Mouse (Mus musculus) embryonic fibroblast, embryonic 13.5 days (primary cell): ENCODE measurements around the gene Ccnd1. TPM values are rescaled to one million over a fixed set of nuclear protein-coding genes. Genes with fewer than 3 reads are reported as not detected.
"Not testable (repeated sequence)": the region's sequence is repeated elsewhere in the genome, so short reads cannot be mapped to it uniquely, and the experiment has no call there.

Experiments
- H3K27ac ChIP-seq: 2 replicates; pipeline ENCODE4 v1.5.1; 2012; ENCODE audit warnings: low read length, control low read depth, inconsistent platforms; ENCODE audit not compliant: insufficient read depth
- H3K4me1 ChIP-seq: 2 replicates; pipeline ENCODE4 v1.6.1; 2011; ENCODE audit warnings: low read length; ENCODE audit not compliant: control insufficient read depth, insufficient read depth
- H3K4me3 ChIP-seq: 2 replicates; pipeline ENCODE4 v1.5.1; 2011; ENCODE audit warnings: mild to moderate bottlenecking, control low read depth, low read length; ENCODE audit not compliant: insufficient read depth
- CTCF ChIP-seq: IDR thresholded peaks from 2 replicates; pipeline ENCODE4 v1.5.1; 2011; ENCODE audit warnings: mild to moderate bottlenecking, control low read depth, low read length, moderate library complexity, borderline replicate concordance; ENCODE audit not compliant: insufficient read depth
- POLR2A ChIP-seq: IDR thresholded peaks from 2 replicates; pipeline ENCODE4 v1.6.1; 2011; ENCODE audit warnings: low read depth, mild to moderate bottlenecking, control low read depth, low read length, moderate library complexity
- polyA plus RNA-seq: library from polyadenylated mRNA; stranded (reverse); fragments of >200 nt; gene quantifications from 2 replicates; pipeline ENCODE4 v1.2.4, GENCODE M21; 2011; ENCODE audit warnings: low read depth; ENCODE audit not compliant: missing spikeins, insufficient read length

Gene Ccnd1
- polyA plus RNA-seq, 1 experiment = 133 TPM

GRCm38 (mm10) chr7:144911121-144911520 is 28.6 kb downstream of the Ccnd1 start:
- peaks cover 4% of the 10 kb centered on the region for H3K4me1 ChIP-seq
- no peak for TF ChIP-seq POLR2A
- no peak for TF ChIP-seq CTCF
- H3K4me3 ChIP-seq = no peak overlapping the region
- no peak overlapping the region for H3K27ac ChIP-seq

- Histone ChIP-seq H3K4me3 (no peak overlapping the region), H3K27ac (no peak overlapping the region), H3K4me1 (no peaks in the 10 kb centered on the region)
- TF ChIP-seq POLR2A (no peak), CTCF (no peak)
These were observed 31.0 kb downstream of the Ccnd1 start for GRCm38 (mm10) chr7:144908705-144909104.

- TF ChIP-seq CTCF (no peak), POLR2A (no peak)
- H3K27ac ChIP-seq = no peak overlapping the region
- H3K4me1 ChIP-seq = no peaks in the 10 kb centered on the region
- no peak overlapping the region for H3K4me3 ChIP-seq
These were observed 31.9 kb downstream of the Ccnd1 start for GRCm38 (mm10) chr7:144907793-144908192.

GRCm38 (mm10) chr7:144906708-144907397 is 32.9 kb downstream of the Ccnd1 start:
- H3K27ac ChIP-seq = no peak overlapping the region
- TF ChIP-seq CTCF (peak; percentile 85), POLR2A (no peak)
- H3K4me1 ChIP-seq = no peaks in the 10 kb centered on the region
- H3K4me3 ChIP-seq = no peak overlapping the region

- not testable (repeated sequence) for H3K4me1 ChIP-seq, H3K27ac ChIP-seq, H3K4me3 ChIP-seq
These were observed 34.2 kb downstream of the Ccnd1 start for GRCm38 (mm10) chr7:144905514-144905913.

GRCm38 (mm10) chr7:144898506-144898905 is 41.2 kb downstream of the Ccnd1 start:
- no peak overlapping the region for H3K4me3 ChIP-seq
- no peaks in the 10 kb centered on the region for H3K4me1 ChIP-seq
- no peak for TF ChIP-seq CTCF
- no peak for TF ChIP-seq POLR2A
- H3K27ac ChIP-seq = no peak overlapping the region

- no peaks in the 10 kb centered on the region for H3K4me1 ChIP-seq
- TF ChIP-seq POLR2A (no peak), CTCF (no peak)
- peak within 1 kb of the TSS; percentile 18; the same call in 1 of the 2 replicates for H3K4me3 ChIP-seq
- H3K27ac ChIP-seq = no peak within 1 kb of the TSS
These were observed 43.2 kb downstream of the Ccnd1 start, which contains the start of gene Fgf15 for GRCm38 (mm10) chr7:144896294-144897218. Gene Fgf15, plus strand, starts transcription at chr7:144896531.

GRCm38 (mm10) chr7:144895305-144896111 is 44.2 kb downstream of the Ccnd1 start:
- no peak overlapping the region for H3K27ac ChIP-seq
- no peaks in the 10 kb centered on the region for H3K4me1 ChIP-seq
- peak; percentile 99 for TF ChIP-seq CTCF
- no peak for TF ChIP-seq POLR2A
- peak overlapping the region; percentile 18; the same call in 1 of the 2 replicates for H3K4me3 ChIP-seq

- TF ChIP-seq CTCF (no peak), POLR2A (no peak)
- no peak overlapping the region for H3K27ac ChIP-seq
- no peak overlapping the region for H3K4me3 ChIP-seq
- no peaks in the 10 kb centered on the region for H3K4me1 ChIP-seq
These were observed 45.0 kb downstream of the Ccnd1 start for GRCm38 (mm10) chr7:144894706-144895105.
